Mouse (Mus musculus): ENCODE measurements around the gene C2cd4b.

C2cd4b gene

DNA sequence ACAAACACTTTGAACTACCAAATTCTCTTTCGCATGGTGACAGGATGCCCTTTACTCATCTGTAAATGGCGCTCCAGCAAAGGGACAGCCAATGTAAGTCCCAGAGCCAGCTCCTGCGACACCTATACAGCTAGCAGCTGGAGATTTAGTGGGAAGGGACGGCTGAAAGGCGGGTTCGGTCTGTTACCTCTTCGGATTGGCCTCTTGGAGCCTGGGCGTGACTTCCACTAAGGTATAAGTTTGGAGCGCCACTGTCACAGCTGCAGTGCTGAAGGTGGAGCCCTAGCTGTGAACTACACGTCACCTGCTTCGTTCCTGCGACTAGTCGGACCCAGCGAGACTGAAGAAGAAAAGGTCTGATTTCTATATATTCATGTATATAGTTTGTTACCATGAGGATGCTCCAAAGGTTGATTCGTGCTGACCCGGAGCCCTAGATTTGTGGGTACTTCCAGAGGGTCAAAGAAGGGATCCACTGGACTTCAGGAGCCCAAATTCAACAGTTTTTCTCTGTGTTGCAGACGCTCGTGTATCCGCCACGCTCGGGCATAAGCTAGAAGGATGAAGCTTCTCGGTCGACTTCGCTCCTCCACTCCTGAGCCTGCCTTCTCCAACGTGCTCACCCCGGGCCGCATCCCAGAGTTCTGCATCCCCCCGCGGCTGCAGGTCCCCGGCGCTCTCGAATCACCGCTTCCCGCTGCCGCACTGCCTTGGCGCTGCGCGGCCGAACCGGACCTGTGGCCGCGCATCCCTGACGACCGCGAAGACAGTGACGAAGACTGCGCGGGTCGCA, at the start of gene C2cd4b:
C2cd4b (plus strand) TSS at position 275 of the 793 bp plus-strand sequence.
- DNase-seq (ENCODE audit: low read depth, low spot score), result peak; percentile 90

GRCm38 (mm10) chr9:67711051-67711877, 48.0 kb upstream of the C2cd4b start:
- peak; percentile 76 for DNase-seq (ENCODE audit: low read depth, low spot score)

DNA sequence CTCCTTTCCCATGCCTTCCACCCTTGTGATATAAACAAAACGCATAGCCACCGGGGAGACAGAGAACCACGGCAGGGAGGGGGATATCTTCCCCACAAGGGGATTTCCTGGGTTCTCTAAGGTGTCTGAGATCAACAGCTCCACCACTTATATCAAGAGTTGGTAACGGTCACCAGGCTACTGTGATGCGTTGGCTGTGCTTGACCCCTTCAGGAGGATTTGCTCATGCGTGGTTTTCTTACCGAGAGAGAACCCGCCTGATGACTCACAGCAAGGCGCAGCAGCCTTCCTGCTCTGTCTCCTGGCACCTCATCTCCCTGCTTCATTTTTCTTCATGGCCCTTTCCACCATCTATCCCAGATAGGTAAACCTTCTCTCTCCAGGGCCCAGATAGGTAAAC, 47.1 kb upstream of the C2cd4b start:
- no peak for DNase-seq (ENCODE audit: low read depth, low spot score)

DNA sequence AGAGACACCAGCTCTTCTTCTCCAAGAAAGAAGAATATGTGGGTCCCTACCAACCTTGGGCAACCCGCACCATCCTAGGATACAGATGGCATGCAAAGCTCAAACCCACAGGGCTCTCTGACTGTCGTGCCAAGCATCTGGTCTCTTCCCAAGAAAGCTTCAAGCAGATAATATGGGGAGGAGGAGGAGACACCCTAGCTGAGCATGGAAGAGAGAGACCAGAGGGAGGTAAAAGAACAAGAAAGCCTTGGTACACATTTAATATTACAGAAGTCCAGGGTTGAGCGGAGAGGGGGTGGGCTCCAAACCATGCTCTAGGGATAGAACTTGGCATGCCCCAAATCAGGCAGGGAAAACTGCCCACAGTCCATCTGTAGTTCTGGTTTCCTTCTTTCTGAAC, 42.2 kb upstream of the C2cd4b start:
- no peak for DNase-seq (ENCODE audit: low read depth, low spot score)

DNA sequence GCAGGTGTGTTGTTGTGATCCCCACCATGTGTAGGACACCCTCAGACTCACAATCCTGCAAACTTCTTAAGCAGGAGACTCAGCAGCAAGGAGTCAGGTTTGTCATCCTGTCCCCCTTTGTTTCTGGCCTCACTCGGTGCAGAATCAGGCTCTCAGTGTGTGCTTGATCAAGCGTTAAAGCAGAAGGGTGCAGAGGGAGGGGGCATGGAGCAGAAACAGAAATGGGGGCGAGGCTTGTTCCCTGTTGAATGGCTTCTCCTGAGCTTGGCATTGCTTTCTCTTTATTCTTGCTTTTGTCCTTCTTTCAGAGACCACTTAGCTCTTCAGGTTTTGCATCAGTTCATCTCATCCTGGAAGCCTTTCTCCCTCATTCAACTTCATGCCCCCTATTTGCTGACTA, 40.6 kb upstream of the C2cd4b start:
- no peak for DNase-seq (ENCODE audit: low read depth, low spot score)

GRCm38 (mm10) chr9:67720150-67720549, 39.1 kb upstream of the C2cd4b start:
- DNase-seq (ENCODE audit: low read depth, low spot score), result no peak

- no peak for DNase-seq (ENCODE audit: low read depth, low spot score)
Observed at GRCm38 (mm10) chr9:67722378-67722777, 36.9 kb upstream of the C2cd4b start.

DNA sequence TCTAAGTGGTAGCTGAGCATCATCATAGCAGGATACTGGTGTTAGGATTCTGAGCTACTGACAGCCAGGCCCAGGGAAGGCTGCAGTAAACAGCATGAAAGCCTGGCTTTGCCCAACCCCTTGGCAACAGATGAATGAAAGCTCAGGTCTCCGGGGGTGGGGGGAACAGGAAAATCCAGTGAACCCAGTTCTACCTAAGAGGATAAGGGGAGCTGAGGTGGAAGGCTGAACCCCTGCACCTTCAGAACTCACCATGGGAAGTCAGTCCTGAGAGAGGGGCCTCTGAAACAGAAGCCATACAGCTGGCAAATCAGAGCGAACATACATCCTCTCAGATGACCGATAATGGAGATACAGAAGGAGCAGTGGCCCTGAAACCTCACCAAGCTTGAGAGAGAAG, 34.0 kb upstream of the C2cd4b start:
- no peak for DNase-seq (ENCODE audit: low read depth, low spot score)

GRCm38 (mm10) chr9:67733716-67734115, 25.5 kb upstream of the C2cd4b start:
- DNase-seq (ENCODE audit: low read depth, low spot score), result no peak

GRCm38 (mm10) chr9:67735426-67735825, 23.8 kb upstream of the C2cd4b start:
- peak; percentile 88 for DNase-seq (ENCODE audit: low read depth, low spot score)

- no peak for DNase-seq (ENCODE audit: low read depth, low spot score)
Observed at GRCm38 (mm10) chr9:67741256-67741655, 18.0 kb upstream of the C2cd4b start.

GRCm38 (mm10) chr9:67753411-67754182, 5.6 kb upstream of the C2cd4b start:
- DNase-seq (ENCODE audit: low read depth, low spot score), result peak; percentile 85

- DNase-seq (ENCODE audit: low read depth, low spot score), result no peak
Observed at GRCm38 (mm10) chr9:67754713-67755112, 4.5 kb upstream of the C2cd4b start.

DNA sequence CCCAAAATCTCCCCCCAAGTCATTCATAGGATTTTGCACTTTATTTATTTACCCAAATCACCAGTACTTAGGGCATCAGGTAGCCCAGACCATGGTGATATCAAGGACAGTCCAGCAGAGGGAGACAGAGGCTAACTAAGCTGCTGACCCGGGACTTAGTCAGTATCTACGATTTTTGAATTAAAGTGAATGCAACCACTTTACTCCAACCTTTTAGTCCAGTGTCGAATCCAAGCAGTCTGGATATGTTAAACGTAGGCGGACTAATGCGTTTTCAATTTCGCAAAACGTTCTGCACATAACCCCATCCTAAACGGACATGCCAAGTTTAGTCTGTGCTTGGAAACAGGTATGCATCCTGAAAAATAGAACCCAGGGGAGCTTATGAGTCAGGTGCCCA, 551 bp upstream of the C2cd4b start:
- peak; percentile 77 for DNase-seq (ENCODE audit: low read depth, low spot score)

DNA sequence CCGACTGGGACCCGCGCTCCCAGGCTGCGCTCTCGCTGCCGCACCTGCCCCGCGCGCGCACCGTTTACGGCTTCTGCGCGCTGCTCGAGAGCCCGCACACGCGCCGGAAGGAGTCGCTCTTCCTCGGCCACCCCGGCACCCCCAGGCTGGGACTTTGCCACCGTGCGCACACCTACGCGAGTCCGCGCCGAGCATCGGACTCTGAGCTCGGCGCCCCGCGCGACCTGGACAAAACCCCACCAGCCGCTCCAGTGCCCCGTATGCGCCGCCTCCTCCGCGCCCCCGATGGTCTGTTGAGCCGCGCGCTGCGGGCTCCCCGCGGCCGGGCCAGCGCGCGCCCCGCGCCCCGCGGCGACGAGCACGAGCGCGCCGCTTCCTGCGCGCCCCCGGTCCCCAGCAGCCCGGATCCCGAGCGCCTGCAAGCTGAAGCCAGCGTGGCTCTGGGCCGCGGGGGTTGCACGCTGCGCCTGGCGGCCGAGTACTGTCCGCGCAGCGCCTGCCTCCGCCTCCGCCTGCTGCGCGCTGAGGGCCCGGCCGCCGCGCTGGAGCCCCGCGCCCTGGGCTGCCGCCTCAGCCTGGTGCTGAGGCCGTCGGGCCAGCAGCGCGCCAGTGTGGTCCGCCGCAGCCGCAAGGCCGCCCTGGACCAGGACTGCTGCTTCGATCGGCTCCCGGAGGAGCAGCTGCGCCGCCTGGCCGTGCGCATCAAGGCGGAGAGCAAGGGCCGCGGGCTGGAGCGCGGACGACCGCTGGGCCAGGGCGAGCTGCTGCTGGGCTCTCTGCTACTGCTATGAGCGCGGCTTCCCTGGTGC, 923 bp downstream of the C2cd4b start:
- peak; percentile 53 for DNase-seq (ENCODE audit: low read depth, low spot score)

- DNase-seq (ENCODE audit: low read depth, low spot score), result no peak
Observed at GRCm38 (mm10) chr9:67760991-67761390, 1.8 kb downstream of the C2cd4b start.

DNA sequence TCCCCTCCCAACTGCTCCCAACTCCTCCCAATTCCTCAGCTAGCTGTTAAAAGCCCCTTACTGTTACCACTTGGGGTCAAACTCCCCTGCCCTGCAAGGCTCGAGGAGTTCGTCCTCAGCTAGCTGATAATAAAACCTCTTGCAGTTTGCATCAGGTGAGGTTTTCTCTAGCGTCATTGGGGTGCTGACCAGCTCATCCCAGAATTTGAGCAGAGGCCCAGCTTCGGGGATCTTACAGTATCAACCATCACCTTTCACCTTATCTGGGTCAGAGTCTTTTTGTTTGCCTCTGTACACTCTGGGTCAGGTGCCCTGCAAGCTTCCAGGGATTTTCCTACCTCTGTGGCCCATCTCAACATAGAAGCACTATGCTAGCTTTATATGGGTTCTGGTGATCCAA, 4.1 kb downstream of the C2cd4b start:
- DNase-seq (ENCODE audit: low read depth, low spot score), result no peak

GRCm38 (mm10) chr9:67766405-67766804, 7.2 kb downstream of the C2cd4b start:
- no peak for DNase-seq (ENCODE audit: low read depth, low spot score)

DNA sequence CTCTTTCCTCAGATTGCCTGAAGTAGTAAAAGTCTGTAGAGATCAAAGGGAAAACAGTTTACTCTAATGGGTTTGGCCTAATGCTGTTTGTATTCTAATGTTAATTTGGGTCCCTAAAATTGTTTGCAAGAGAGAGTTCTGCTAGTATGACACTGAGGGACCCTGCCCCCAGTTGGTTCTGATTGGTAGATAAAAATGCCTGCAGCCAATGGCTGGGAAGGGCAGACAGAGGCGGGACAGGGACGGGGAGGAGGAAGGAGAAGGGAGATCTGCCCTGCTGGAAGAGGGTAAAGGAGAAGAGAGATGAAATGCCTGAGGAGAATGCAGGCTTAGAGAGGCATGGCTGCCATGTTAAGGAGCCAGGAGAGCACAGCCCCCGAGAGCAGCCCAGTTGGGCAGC, 7.7 kb downstream of the C2cd4b start:
- peak; percentile 72 for DNase-seq (ENCODE audit: low read depth, low spot score)

DNA sequence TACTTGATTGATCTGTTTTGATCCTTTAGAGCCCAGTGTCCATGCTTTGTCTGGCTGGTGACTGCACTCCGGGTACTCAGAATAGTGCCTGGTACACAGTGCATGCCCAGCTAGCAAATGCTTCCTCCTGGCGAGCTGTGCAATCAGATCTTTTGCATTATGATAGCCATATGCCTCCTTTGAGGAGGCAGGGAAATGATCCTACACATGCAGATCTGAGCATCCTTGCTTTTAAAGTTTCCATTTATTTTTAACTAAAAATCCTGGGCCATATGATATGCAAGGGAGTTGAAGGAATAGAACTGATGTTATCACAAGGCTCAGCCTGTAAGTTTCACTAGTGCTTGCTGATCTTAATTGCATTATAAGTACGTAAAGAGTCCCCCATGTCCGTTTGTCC, 9.6 kb downstream of the C2cd4b start:
- DNase-seq (ENCODE audit: low read depth, low spot score), result no peak

GRCm38 (mm10) chr9:67769401-67769800, 10.2 kb downstream of the C2cd4b start:
- DNase-seq (ENCODE audit: low read depth, low spot score), result no peak

All from ES-CJ7 (cell line).